Mouse (Mus musculus) left cerebral cortex, adult 8-10 months (tissue): ENCODE measurements around the gene Clint1. TPM values are rescaled to one million over a fixed set of nuclear protein-coding genes. Genes with fewer than 3 reads are reported as not detected.
"Not testable (repeated sequence)": the region's sequence is repeated elsewhere in the genome, so short reads cannot be mapped to it uniquely, and the experiment has no call there.

Experiments used
- DNase-seq, 2 experiments: peaks; one replicate each; pipeline ENCODE4 v3.0.0; 2022; ENCODE audit warnings: low spot score in 2 of 2
- total RNA-seq, 4 experiments: library from RNA; stranded (reverse); gene quantifications; 2 replicates each; pipeline ENCODE4 v1.2.4; 2022

Clint1 gene
- total RNA-seq, 4 experiments from 2014 or later = 47.4 to 51.5 (median 48.0) TPM

GRCm38 (mm10) chr11:45847548-45847947, 4.3 kb upstream of the Clint1 start:
- DNase-seq = no peak

- no peak for DNase-seq
Observed at GRCm38 (mm10) chr11:45848253-45848652, 3.6 kb upstream of the Clint1 start.

DNA sequence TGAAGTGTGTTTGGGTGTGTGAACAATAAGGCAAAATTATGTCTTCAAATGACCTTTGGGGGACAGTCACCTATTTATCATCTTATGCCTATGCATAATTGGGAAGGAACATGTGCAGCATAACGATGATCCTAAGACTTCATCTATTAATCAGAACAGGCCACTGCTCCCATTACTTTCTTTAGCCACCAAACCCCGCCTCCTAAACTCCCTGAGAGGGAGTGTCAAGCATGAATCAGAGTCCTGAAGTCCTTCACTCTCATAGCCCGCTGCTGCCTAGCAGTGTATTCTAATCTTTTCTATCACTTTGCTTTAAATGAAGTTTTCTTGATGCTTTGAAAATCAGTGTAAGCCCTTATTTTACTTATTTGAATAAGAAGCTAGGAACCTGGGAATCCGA, 2.6 kb upstream of the Clint1 start:
- no peak for DNase-seq

DNA sequence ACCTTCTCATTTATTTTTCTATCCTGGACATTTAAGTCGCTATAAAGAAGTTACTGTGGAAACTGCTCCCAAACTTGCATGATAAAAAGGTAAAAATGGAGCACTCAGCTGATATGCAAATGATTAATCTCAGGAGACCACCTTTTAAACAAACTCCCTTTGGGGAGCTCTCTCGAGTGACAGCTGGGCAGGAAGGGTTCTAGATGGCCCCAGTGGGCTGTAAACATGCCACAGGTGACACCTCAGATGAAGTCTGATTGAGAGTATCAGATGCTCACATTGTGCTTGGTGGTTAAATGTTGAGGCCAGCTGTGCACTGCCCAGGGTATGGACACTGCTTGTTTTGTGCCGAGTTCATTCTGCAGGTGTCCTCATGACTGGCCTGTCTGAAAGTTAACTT, 2.0 kb upstream of the Clint1 start:
- no peak for DNase-seq

- DNase-seq = no peak
Observed at GRCm38 (mm10) chr11:45850317-45850716, 1.5 kb upstream of the Clint1 start.

GRCm38 (mm10) chr11:45852124-45852994, 508 bp downstream of the Clint1 start:
- peak in 1 of 2 experiments; percentile 26 for DNase-seq

DNA sequence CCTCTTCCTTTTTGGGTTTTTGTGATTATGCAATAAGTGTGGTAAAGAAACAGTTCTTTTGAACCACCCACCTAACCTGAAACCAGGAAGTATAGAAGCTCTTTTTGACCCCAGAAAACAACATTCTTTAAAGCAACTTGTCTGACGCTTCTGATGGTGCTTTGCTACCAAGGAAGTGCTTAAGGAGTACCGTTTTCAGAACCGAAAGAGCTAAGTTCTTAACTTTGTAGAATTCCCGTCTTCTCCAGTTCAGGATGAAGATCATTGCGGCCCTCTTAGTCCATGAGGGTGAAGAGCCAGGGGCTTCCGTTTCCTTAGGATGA, 1.1 kb downstream of the Clint1 start:
- DNase-seq = no peak

DNA sequence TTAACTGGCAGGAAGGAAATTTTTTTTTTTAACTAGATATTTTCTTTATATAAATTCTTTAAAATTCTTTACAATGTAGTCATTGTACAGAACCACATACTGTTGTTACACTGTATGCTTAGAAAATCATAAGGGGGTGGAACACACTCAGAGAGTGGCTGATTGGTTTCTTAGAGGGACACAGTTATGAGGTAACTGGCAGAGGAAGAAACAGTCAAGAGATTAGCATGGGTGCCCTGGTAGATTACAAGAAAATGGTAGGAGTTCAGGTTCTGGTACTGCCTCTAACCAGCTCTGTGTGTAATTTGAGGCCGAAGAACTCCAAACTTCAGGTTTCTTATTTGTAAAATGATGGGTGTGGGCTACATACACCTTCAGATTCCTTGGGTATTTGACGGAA, 2.1 kb downstream of the Clint1 start:
- DNase-seq = no peak

DNA sequence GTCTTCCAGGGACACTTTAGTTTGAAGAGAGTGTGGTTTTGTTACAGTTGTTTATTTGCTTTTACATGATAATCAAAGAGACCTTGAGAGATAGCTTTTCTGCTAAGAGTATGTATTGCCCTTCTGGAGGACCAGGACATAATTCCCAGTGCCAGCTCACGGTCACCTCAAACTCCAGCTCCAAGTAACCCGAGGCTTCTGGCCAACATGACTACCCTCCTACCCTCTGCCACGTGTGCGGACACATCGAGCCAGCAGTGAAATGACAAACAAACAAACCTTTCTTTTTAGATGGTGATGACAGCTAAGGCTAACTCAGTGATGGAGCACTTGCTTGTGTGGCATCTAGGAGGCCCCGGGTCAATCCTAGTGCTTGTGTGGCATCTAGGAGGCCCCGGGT, 2.5 kb downstream of the Clint1 start:
- no peak for DNase-seq

DNA sequence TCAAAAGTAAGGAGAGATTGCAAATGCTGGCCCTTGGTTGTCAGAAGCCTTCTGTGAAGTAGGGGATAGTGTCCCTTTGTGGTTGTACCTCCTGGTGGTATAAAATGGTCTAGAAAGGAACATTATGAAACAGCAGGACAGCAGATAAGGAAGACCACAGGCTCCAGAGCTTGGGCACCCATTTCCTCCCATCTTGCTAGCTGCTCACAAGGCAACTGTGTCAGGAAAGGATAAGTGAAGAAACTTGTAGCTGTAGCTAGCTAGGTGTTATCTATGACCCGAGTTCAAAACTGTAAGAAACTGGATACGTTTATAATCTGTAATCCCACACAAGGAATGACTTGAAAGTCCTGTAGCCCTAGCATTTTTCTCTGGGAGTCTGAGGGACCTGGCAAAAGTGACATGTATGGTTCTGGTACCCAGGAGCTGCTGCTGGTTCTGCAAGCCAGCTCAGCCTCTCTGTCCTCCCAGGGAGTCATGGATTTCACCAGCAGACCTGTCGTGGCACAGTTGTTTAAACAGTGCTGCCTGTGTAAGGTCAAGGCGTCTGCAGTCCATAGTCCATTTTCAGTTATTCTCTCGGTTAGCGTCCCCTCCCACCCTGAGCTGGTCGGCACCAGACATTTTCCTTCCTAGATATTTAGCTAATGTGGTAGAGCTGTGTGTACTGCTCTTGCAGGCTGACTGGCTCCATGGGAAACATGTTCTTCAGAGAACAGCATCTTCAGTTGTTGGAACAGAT, 3.7 kb downstream of the Clint1 start:
- no peak for DNase-seq

GRCm38 (mm10) chr11:45856149-45856516, 4.3 kb downstream of the Clint1 start:
- no peak for DNase-seq

GRCm38 (mm10) chr11:45861334-45861733, 9.5 kb downstream of the Clint1 start:
- no peak for DNase-seq

DNA sequence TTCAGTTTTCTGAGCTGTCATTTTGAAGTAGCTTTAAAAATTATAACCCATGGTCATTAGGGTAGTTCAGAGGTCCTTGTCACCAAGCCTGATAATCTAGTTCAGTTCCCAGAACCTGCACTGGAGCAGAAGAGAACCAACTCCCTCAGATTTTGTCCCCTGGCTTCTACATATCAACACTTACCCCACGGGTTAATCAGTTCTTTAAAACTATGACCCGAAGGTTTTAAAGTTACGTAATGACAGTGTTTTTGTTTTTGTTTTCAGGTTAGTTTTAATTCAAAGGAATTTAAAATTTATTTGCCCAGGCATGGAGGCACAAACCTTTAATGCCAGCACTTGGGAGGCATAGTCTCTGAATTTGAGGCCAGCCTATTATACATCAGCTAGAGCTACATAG, 12.6 kb downstream of the Clint1 start:
- no peak for DNase-seq

DNA sequence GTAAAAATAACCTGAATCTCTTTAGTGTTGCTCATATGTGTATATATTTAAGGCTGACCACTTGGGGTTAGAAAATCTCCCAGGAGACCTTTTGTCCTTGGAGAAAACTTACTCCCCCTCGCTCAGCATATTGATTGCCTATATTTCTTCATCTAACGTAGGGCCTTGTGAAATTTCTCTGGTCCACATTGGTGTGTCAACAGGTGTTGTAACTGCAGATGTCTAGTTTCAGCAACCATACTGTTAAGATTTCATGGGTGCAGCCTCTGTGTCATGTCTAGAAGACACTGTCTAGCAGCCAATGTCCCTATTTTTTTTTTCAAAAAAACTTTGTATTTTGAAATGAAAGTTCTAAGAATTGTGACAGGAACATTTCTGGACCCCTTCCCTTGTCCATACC, 14.0 kb downstream of the Clint1 start:
- DNase-seq = no peak

GRCm38 (mm10) chr11:45866534-45866933, 14.7 kb downstream of the Clint1 start:
- no peak for DNase-seq

- DNase-seq = no peak
Observed at GRCm38 (mm10) chr11:45873666-45874065, 21.8 kb downstream of the Clint1 start.

GRCm38 (mm10) chr11:45874251-45874650, 22.4 kb downstream of the Clint1 start:
- no peak for DNase-seq

- no peak for DNase-seq
Observed at GRCm38 (mm10) chr11:45875351-45875935, 23.6 kb downstream of the Clint1 start.

- no peak for DNase-seq
Observed at GRCm38 (mm10) chr11:45876036-45876435, 24.2 kb downstream of the Clint1 start.

- DNase-seq = not testable (repeated sequence)
Observed at GRCm38 (mm10) chr11:45879366-45879765, 27.5 kb downstream of the Clint1 start.

DNA sequence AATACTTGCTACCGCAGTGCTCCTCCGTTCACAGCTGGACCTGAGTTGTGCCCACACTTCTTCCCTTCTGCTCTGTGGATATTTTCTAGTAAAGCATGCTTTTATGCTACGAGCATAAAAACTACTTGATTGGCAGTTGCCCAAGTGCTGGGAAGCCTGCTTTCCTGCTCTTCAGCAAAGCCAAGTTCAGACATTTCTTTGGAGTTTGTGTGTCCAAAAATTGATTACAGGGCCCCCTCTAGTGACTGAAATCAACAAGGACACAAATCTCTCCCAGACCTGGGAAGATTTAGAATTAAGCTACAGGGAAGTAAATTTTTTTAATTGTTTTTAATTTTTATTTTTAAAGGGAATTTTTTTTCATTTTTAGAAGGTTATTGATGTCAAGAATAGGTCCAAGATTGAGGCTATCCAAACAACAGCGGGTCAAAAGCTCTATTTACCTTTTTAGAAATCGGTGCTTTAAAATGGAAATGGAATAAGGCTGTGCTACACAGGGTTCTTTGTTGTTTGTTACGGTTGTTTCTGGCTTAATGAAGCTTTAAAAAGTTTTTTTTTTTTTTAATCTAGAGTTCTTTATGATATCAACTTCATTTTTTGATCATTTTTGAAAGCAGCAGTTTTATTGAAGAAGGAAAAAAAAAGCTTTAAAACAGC, 29.3 kb downstream of the Clint1 start:
- no peak for DNase-seq

DNA sequence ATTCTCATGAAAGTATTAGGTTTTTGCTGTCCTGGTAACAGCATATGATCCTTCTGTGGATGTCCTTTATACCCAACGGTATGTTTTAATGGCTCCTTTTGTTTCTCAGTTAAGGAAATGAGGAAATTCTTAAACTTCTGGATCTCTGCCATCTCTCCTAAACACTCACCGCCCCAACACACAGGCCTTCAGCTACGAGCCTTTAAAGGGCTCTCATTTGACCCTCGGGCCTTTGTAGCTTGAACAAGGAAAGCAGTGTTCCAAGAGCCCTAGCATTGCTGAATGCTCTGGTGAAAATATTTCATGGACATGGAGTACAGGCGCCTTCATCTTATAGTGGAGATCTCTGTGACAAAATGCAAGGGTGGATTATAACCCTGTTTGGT, 29.8 kb downstream of the Clint1 start:
- no peak for DNase-seq
